ENCODE assay signal across 18 mouse cellular contexts in genomic region chr6:142389101-142389500, GRCm38 (mm10). TPM values are rescaled to one million over a fixed set of nuclear protein-coding genes. Genes with fewer than 3 reads are reported as not detected.
A peak's percentile ranks its signal among the peaks of the same experiment; 100 is the strongest.
DNase-seq lines count a peak whose midpoint lies in the region; ATAC-seq lines count a peak whose summit lies in the region.
"Had no signal": no experiment of that assay in that cellular context is flagged by ENCODE, and none has a peak within 500 bp of the region (broad histone marks: within the 10 kb centered on the region; RNA-seq: fewer than 3 reads in every experiment).

No protein-coding gene starts in this region.

- no peak overlapping the region for H3K27ac ChIP-seq in liver, embryonic 11.5 days (ENCODE audit: low read depth, low read length)
- H3K27ac ChIP-seq in liver, embryonic 12.5 days: no peak overlapping the region
- no peak overlapping the region for H3K27ac ChIP-seq in forebrain, embryonic 13.5 days
- H3K27ac ChIP-seq: hindbrain, embryonic 10.5 days; stomach, postnatal 0 days had no signal

- 0 out of 2 replicates have a peak overlapping the region, but pooled peaks have one; percentile 4 for H3K9ac ChIP-seq in liver, embryonic 11.5 days (ENCODE audit: low read depth, low read length)
- no peak overlapping the region for H3K9ac ChIP-seq in liver, embryonic 12.5 days
- H3K9ac ChIP-seq in forebrain, embryonic 13.5 days: no peak overlapping the region

- H3K4me1 ChIP-seq in liver, embryonic 11.5 days (replicated peaks; ENCODE audit: control insufficient read depth, insufficient read depth, low read length): peaks cover 12% of the 10 kb centered on the region
- H3K4me1 ChIP-seq in liver, embryonic 12.5 days: peaks cover 40% of the 10 kb centered on the region
- peaks cover 26% of the 10 kb centered on the region for H3K4me1 ChIP-seq in forebrain, embryonic 13.5 days

- H3K4me3 ChIP-seq in liver, embryonic 11.5 days (ENCODE audit: low read depth, low read length): no peak overlapping the region
- H3K4me3 ChIP-seq in liver, embryonic 12.5 days: no peak overlapping the region
- no peak overlapping the region for H3K4me3 ChIP-seq in forebrain, embryonic 13.5 days

- H3K4me2 ChIP-seq in liver, embryonic 11.5 days: no peak overlapping the region; the same call in 1 of the 2 replicates
- H3K4me2 ChIP-seq in liver, embryonic 12.5 days: 0 out of 2 replicates have a peak overlapping the region, but pooled peaks have one; percentile 87
- no peak overlapping the region for H3K4me2 ChIP-seq in forebrain, embryonic 13.5 days

- DNase-seq in liver, embryonic 11.5 days (ENCODE audit: low spot score): no peak
- no peak for DNase-seq in liver
- peak; percentile 13 for DNase-seq in CD4-positive helper T cell, adult 2 months (ENCODE audit: low read depth, low spot score)
- peak; percentile 23 for DNase-seq in Muller cell, postnatal 12 days (ENCODE audit: inconsistent ontology term)
- no peak for DNase-seq in cerebellum, postnatal 10 days
- DNase-seq in urinary bladder, postnatal 36 days (ENCODE audit: low spot score in 2 of 2): no peak
- DNase-seq: adrenal gland, postnatal 10 days; cerebellum, adult 2 months; gastrocnemius, postnatal 25 days; kidney, postnatal 25 days; thymus, postnatal 4 days had no signal

- ATAC-seq in liver, embryonic 11.5 days (replicated peaks; ENCODE audit: low FRiP score): no peak
- no peak for ATAC-seq in liver, embryonic 12.5 days
- ATAC-seq in forebrain, embryonic 13.5 days: no peak
- ATAC-seq: inflammation-experienced regulatory T-cells, adult 6 months; lung, postnatal 0 days had no signal

- H3K36me3 ChIP-seq in liver, embryonic 11.5 days (ENCODE audit: control insufficient read depth, insufficient read depth, low read length): peaks cover 3% of the 10 kb centered on the region; the same call in 1 of the 2 replicates
- peaks cover 35% of the 10 kb centered on the region for H3K36me3 ChIP-seq in liver, embryonic 12.5 days
- peaks cover 11% of the 10 kb centered on the region for H3K36me3 ChIP-seq in forebrain, embryonic 13.5 days (ENCODE audit: poor library complexity, severe bottlenecking)

- no peaks in the 10 kb centered on the region for H3K9me3 ChIP-seq in liver, embryonic 11.5 days (ENCODE audit: control insufficient read depth, low read length)
- H3K9me3 ChIP-seq in liver, embryonic 12.5 days (replicated peaks): no peaks in the 10 kb centered on the region
- no peaks in the 10 kb centered on the region for H3K9me3 ChIP-seq in forebrain, embryonic 13.5 days (replicated peaks)
- H3K9me3 ChIP-seq: hindbrain, embryonic 10.5 days had no signal

- 49% methylated on average over 2 of the region's 2 CpGs for WGBS in liver, embryonic 11.5 days
- WGBS in liver, embryonic 12.5 days (ENCODE audit: insufficient replicate concordance): 38% methylated on average over 2 of the region's 2 CpGs
- 82% methylated on average over 2 of the region's 2 CpGs for WGBS in forebrain, embryonic 13.5 days

- H3K27me3 ChIP-seq in liver, embryonic 11.5 days (replicated peaks; ENCODE audit: control insufficient read depth, insufficient read depth, low read length): no peaks in the 10 kb centered on the region
- H3K27me3 ChIP-seq in liver, embryonic 12.5 days (replicated peaks): no peaks in the 10 kb centered on the region
- no peaks in the 10 kb centered on the region for H3K27me3 ChIP-seq in forebrain, embryonic 13.5 days

RNA-seq across cellular contexts. Expression of gene Golt1b, which starts 2.1 kb away (rescaled TPM):
- 80.6 and 86.5 TPM in 2 replicates for polyA plus RNA-seq in liver, embryonic 11.5 days (2014; fragmentation: Nextera tagmentation; extraction: Ambion mirVana)
- 51.3 and 54.6 TPM in 2 replicates for polyA plus RNA-seq in liver, embryonic 12.5 days (2016; fragmentation: Nextera tagmentation; extraction: Ambion mirVana)
- 83.8 and 90.1 TPM in 2 replicates for polyA plus RNA-seq in forebrain, embryonic 13.5 days (2015; fragmentation: Nextera tagmentation; extraction: Ambion mirVana)

RNA-seq across cellular contexts. Expression of gene Recql, which starts 2.2 kb away (rescaled TPM):
- 33.5 and 37.7 TPM in 2 replicates for polyA plus RNA-seq in liver, embryonic 11.5 days (2014; fragmentation: Nextera tagmentation; extraction: Ambion mirVana)
- polyA plus RNA-seq in liver, embryonic 12.5 days (2016; fragmentation: Nextera tagmentation; extraction: Ambion mirVana): 25.8 and 25.9 TPM in 2 replicates
- 35.4 and 36.2 TPM in 2 replicates for polyA plus RNA-seq in forebrain, embryonic 13.5 days (2015; fragmentation: Nextera tagmentation; extraction: Ambion mirVana)

RNA-seq across cellular contexts. Expression of gene Spx, which starts 24.1 kb away (rescaled TPM):
- polyA plus RNA-seq in liver, embryonic 11.5 days (2014; fragmentation: Nextera tagmentation; extraction: Ambion mirVana): 0.26 and 0.29 TPM in 2 replicates
- polyA plus RNA-seq in liver, embryonic 12.5 days (2016; fragmentation: Nextera tagmentation; extraction: Ambion mirVana): 0.08 and 0.11 TPM in 2 replicates
- 1.3 and 1.9 TPM in 2 replicates for polyA plus RNA-seq in forebrain, embryonic 13.5 days (2015; fragmentation: Nextera tagmentation; extraction: Ambion mirVana)
- polyA plus RNA-seq: heart, embryonic 14.5 days had no signal

RNA-seq across cellular contexts. Expression of gene Pyroxd1, which starts 43.6 kb away (rescaled TPM):
- 12.3 and 14.1 TPM in 2 replicates for polyA plus RNA-seq in liver, embryonic 11.5 days (2014; fragmentation: Nextera tagmentation; extraction: Ambion mirVana)
- 6.6 and 6.9 TPM in 2 replicates for polyA plus RNA-seq in liver, embryonic 12.5 days (2016; fragmentation: Nextera tagmentation; extraction: Ambion mirVana)
- polyA plus RNA-seq in forebrain, embryonic 13.5 days (2015; fragmentation: Nextera tagmentation; extraction: Ambion mirVana): 22.0 and 24.9 TPM in 2 replicates

Comparison
In these comparisons a context has a peak if more than half of its experiments do, and no peak if none do; other contexts are left out.
1. DNase-seq: peak in CD4-positive helper T cell, adult 2 months (single experiment) and Muller cell, postnatal 12 days (single experiment); none in liver, embryonic 11.5 days (single experiment), liver (single experiment), cerebellum, postnatal 10 days (0 of 2) and urinary bladder, postnatal 36 days (0 of 2).